Mouse (Mus musculus): ENCODE results near the gene D230025D16Rik. TPM values are rescaled to one million over a fixed set of nuclear protein-coding genes. Genes with fewer than 3 reads are reported as not detected.
"Not testable (repeated sequence)": the region's sequence is repeated elsewhere in the genome, so short reads cannot be mapped to it uniquely, and the experiment has no call there.

Gene D230025D16Rik
- polyA plus RNA-seq, 1 experiment from 2014 or later: 19.1 TPM

GRCm38 (mm10) chr8:105290554-105291314, 65.8 kb downstream of the D230025D16Rik start:
- ATAC-seq (ENCODE audit: low FRiP score, low TSS enrichment) (no peak), DNase-seq (ENCODE audit: low spot score) (peak; percentile 93)
- TF ChIP-seq EP300 (optimal IDR thresholded peaks at IDR 0.05): no peak
- peak; percentile 98 for TF ChIP-seq CTCF (IDR thresholded peaks at IDR 0.05; ENCODE audit: low read depth)
- Histone ChIP-seq H3K4me2 (replicated peaks; ENCODE audit: low read depth) (no peak overlapping the region), H3K27me3 (ENCODE audit: control insufficient read depth, insufficient read depth, low read length) (no peaks in the 10 kb centered on the region), H3K9ac (ENCODE audit: low read length) (no peak overlapping the region), H3K27ac (replicated peaks) (no peak overlapping the region), H3K4me3 (ENCODE audit: low read depth, low read length) (no peak overlapping the region), H3K36me3 (ENCODE audit: control insufficient read depth, insufficient read depth, low read length) (no peaks in the 10 kb centered on the region), H3K4me1 (replicated peaks; ENCODE audit: control insufficient read depth, insufficient read depth) (peaks cover 8% of the 10 kb centered on the region), H3K9me3 (ENCODE audit: control insufficient read depth, low read length) (no peaks in the 10 kb centered on the region)
- WGBS: 11% methylated on average over 31 of the region's 31 CpGs

GRCm38 (mm10) chr8:105291364-105291763, 66.4 kb downstream of the D230025D16Rik start:
- not testable (repeated sequence) for ATAC-seq (ENCODE audit: low FRiP score, low TSS enrichment); H3K27me3 ChIP-seq (ENCODE audit: control insufficient read depth, insufficient read depth, low read length); H3K9ac ChIP-seq (ENCODE audit: low read length); H3K36me3 ChIP-seq (ENCODE audit: control insufficient read depth, insufficient read depth, low read length); H3K4me1 ChIP-seq (replicated peaks; ENCODE audit: control insufficient read depth, insufficient read depth); H3K4me3 ChIP-seq (ENCODE audit: low read depth, low read length); H3K9me3 ChIP-seq (ENCODE audit: control insufficient read depth, low read length); H3K27ac ChIP-seq (replicated peaks); H3K4me2 ChIP-seq (replicated peaks; ENCODE audit: low read depth); DNase-seq (ENCODE audit: low spot score)
- 77% methylated on average over 8 of the region's 8 CpGs for WGBS

GRCm38 (mm10) chr8:105291802-105292201, 66.9 kb downstream of the D230025D16Rik start:
- peak; percentile 38 for TF ChIP-seq CTCF (IDR thresholded peaks at IDR 0.05; ENCODE audit: low read depth)
- not testable (repeated sequence) for H3K27ac ChIP-seq (replicated peaks); H3K27me3 ChIP-seq (ENCODE audit: control insufficient read depth, insufficient read depth, low read length); H3K36me3 ChIP-seq (ENCODE audit: control insufficient read depth, insufficient read depth, low read length); ATAC-seq (ENCODE audit: low FRiP score, low TSS enrichment); H3K4me3 ChIP-seq (ENCODE audit: low read depth, low read length); DNase-seq (ENCODE audit: low spot score); H3K9ac ChIP-seq (ENCODE audit: low read length); H3K4me2 ChIP-seq (replicated peaks; ENCODE audit: low read depth); H3K9me3 ChIP-seq (ENCODE audit: control insufficient read depth, low read length); H3K4me1 ChIP-seq (replicated peaks; ENCODE audit: control insufficient read depth, insufficient read depth)
- 57% methylated on average over 3 of the region's 3 CpGs for WGBS

- Histone ChIP-seq H3K4me3 (ENCODE audit: low read depth, low read length) (no peak overlapping the region), H3K9me3 (ENCODE audit: control insufficient read depth, low read length) (no peaks in the 10 kb centered on the region), H3K9ac (ENCODE audit: low read length) (no peak overlapping the region), H3K27me3 (ENCODE audit: control insufficient read depth, insufficient read depth, low read length) (no peaks in the 10 kb centered on the region), H3K4me1 (replicated peaks; ENCODE audit: control insufficient read depth, insufficient read depth) (peaks cover 8% of the 10 kb centered on the region), H3K36me3 (ENCODE audit: control insufficient read depth, insufficient read depth, low read length) (no peaks in the 10 kb centered on the region), H3K27ac (replicated peaks) (no peak overlapping the region), H3K4me2 (replicated peaks; ENCODE audit: low read depth) (no peak overlapping the region)
- TF ChIP-seq CTCF (IDR thresholded peaks at IDR 0.05; ENCODE audit: low read depth): no peak
- no peak for TF ChIP-seq EP300 (optimal IDR thresholded peaks at IDR 0.05)
- no peak for DNase-seq (ENCODE audit: low spot score)
- no peak for ATAC-seq (ENCODE audit: low FRiP score, low TSS enrichment)
- 70% methylated on average over 7 of the region's 7 CpGs for WGBS
These were observed 67.5 kb downstream of the D230025D16Rik start for GRCm38 (mm10) chr8:105292471-105292870.

- H3K4me3 ChIP-seq (ENCODE audit: low read depth, low read length): no peak overlapping the region
- no peak overlapping the region for H3K27ac ChIP-seq (replicated peaks)
- no peaks in the 10 kb centered on the region for H3K36me3 ChIP-seq (ENCODE audit: control insufficient read depth, insufficient read depth, low read length)
- 69% methylated on average over 19 of the region's 19 CpGs for WGBS
- no peaks in the 10 kb centered on the region for H3K27me3 ChIP-seq (ENCODE audit: control insufficient read depth, insufficient read depth, low read length)
- no peak overlapping the region for H3K9ac ChIP-seq (ENCODE audit: low read length)
- no peaks in the 10 kb centered on the region for H3K9me3 ChIP-seq (ENCODE audit: control insufficient read depth, low read length)
- H3K4me2 ChIP-seq (replicated peaks; ENCODE audit: low read depth): no peak overlapping the region
- peaks cover 8% of the 10 kb centered on the region for H3K4me1 ChIP-seq (replicated peaks; ENCODE audit: control insufficient read depth, insufficient read depth)
- DNase-seq (ENCODE audit: low spot score) (no peak), ATAC-seq (ENCODE audit: low FRiP score, low TSS enrichment) (no peak)
- TF ChIP-seq EP300 (optimal IDR thresholded peaks at IDR 0.05) (no peak), CTCF (IDR thresholded peaks at IDR 0.05; ENCODE audit: low read depth) (no peak)
These were observed 68.5 kb downstream of the D230025D16Rik start for GRCm38 (mm10) chr8:105293405-105293804.

- Histone ChIP-seq H3K4me3 (ENCODE audit: low read depth, low read length) (no peak overlapping the region), H3K9me3 (ENCODE audit: control insufficient read depth, low read length) (no peaks in the 10 kb centered on the region), H3K4me2 (replicated peaks; ENCODE audit: low read depth) (no peak overlapping the region), H3K9ac (ENCODE audit: low read length) (no peak overlapping the region), H3K36me3 (ENCODE audit: control insufficient read depth, insufficient read depth, low read length) (peaks cover 3% of the 10 kb centered on the region; the same call in 1 of the 2 replicates), H3K27ac (replicated peaks) (no peak overlapping the region), H3K27me3 (ENCODE audit: control insufficient read depth, insufficient read depth, low read length) (no peaks in the 10 kb centered on the region), H3K4me1 (replicated peaks; ENCODE audit: control insufficient read depth, insufficient read depth) (peaks cover 9% of the 10 kb centered on the region)
- TF ChIP-seq CTCF (IDR thresholded peaks at IDR 0.05; ENCODE audit: low read depth): no peak
- no peak for TF ChIP-seq EP300 (optimal IDR thresholded peaks at IDR 0.05)
- DNase-seq (ENCODE audit: low spot score) (no peak), ATAC-seq (ENCODE audit: low FRiP score, low TSS enrichment) (no peak)
- 63% methylated on average over 9 of the region's 9 CpGs for WGBS
These were observed 69.8 kb downstream of the D230025D16Rik start for GRCm38 (mm10) chr8:105294776-105295175.

All from stomach, postnatal 0 days (tissue).